Mouse (Mus musculus) heart, postnatal 0 days (tissue): ENCODE data around the gene Cd22.
"Not testable (repeated sequence)": the region's sequence is repeated elsewhere in the genome, so short reads cannot be mapped to it uniquely, and the experiment has no call there.

Source experiments
- CTCF ChIP-seq: IDR thresholded peaks from 2 replicates; pipeline ENCODE4 v1.5.1; 2016; ENCODE audit warnings: antibody characterized with exemption, control low read depth, low read depth
- EP300 ChIP-seq: IDR thresholded peaks from 2 replicates; pipeline ENCODE4 v1.6.1; 2016; ENCODE audit warnings: antibody characterized with exemption, low read depth

DNA sequence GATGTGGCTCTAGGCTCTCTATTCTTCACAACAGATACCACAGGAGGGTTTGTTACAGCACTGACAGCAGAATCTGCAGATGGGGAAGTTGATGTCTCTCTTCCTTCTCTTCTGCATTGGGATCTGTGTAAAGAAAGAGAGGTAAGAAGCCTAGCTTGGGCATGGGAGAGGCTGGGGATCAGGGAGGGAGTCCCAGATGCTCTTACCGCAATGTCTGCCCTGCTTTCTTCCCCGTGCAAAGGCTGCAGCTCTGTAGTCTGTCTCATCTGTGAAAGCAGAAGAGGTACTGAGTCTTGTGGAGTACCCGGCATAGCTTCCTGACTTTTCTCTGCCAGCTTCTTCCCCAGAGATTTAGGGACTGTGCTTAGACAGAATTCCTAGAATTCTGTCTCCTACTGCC, 42.3 kb upstream of the Cd22 start:
- TF ChIP-seq CTCF, EP300: not testable (repeated sequence)
